Mouse (Mus musculus): ENCODE measurements around the gene Cxcr5.

The Cxcr5 gene

GRCm38 (mm10) chr9:44477339-44478228 is 84.1 kb downstream of the Cxcr5 start:
- peak; percentile 96 for DNase-seq

GRCm38 (mm10) chr9:44475936-44476335 is 85.7 kb downstream of the Cxcr5 start:
- DNase-seq: peak; percentile 44

GRCm38 (mm10) chr9:44474327-44474726 is 87.3 kb downstream of the Cxcr5 start:
- peak; percentile 42 for DNase-seq

GRCm38 (mm10) chr9:44473184-44473583 is 88.5 kb downstream of the Cxcr5 start:
- peak; percentile 38 for DNase-seq

- DNase-seq: no peak
Observed at GRCm38 (mm10) chr9:44468800-44469199, 92.9 kb downstream of the Cxcr5 start.

- DNase-seq: no peak
Observed at GRCm38 (mm10) chr9:44468224-44468623, 93.5 kb downstream of the Cxcr5 start.

GRCm38 (mm10) chr9:44461950-44462349 is 99.7 kb downstream of the Cxcr5 start:
- no peak for DNase-seq
